Mouse (Mus musculus) forebrain, embryonic 14.5 days (tissue): ENCODE data around the gene Robo3. TPM values are rescaled to one million over a fixed set of nuclear protein-coding genes. Genes with fewer than 3 reads are reported as not detected.

Source experiments
- ATAC-seq: fragments of 200-750 bp; cut with Nextera tagmentation; 2 replicates; pipeline ENCODE4 v1.8.0; 2017; ENCODE audit warnings: mild to moderate bottlenecking, moderate library complexity
- DNase-seq: peaks from one replicate; pipeline ENCODE4 v3.0.0-alpha.2; 2015; ENCODE audit warnings: low spot score
- H3K27ac ChIP-seq: fragments of 300-500 bp; sonication (generic); 2 replicates; pipeline ENCODE4 v1.5.1; 2014; ENCODE audit warnings: low read depth, mild to moderate bottlenecking, control low read depth, low read length, moderate library complexity
- H3K27me3 ChIP-seq: fragments of 300-500 bp; sonication (generic); replicated peaks from 2 replicates; pipeline ENCODE4 v1.6.1; 2014; ENCODE audit warnings: low read length, control low read depth, mixed read lengths; ENCODE audit not compliant: control insufficient read depth, insufficient read depth
- H3K36me3 ChIP-seq: fragments of 300-500 bp; sonication (generic); 2 replicates; pipeline ENCODE4 v1.6.1; 2014; ENCODE audit warnings: low read length, control low read depth; ENCODE audit not compliant: control insufficient read depth, insufficient read depth
- H3K4me1 ChIP-seq: fragments of 300-500 bp; sonication (generic); 2 replicates; pipeline ENCODE4 v1.6.1; 2014; ENCODE audit warnings: antibody characterized with exemption, low read length, control low read depth; ENCODE audit not compliant: control insufficient read depth, insufficient read depth
- H3K4me2 ChIP-seq: fragments of 300-500 bp; sonication (generic); 2 replicates; pipeline ENCODE4 v1.6.1; 2014; ENCODE audit warnings: mild to moderate bottlenecking, control low read depth, low read length
- H3K4me3 ChIP-seq: fragments of 300-500 bp; sonication (generic); 2 replicates; pipeline ENCODE4 v1.5.1; 2014; ENCODE audit warnings: low read depth, low read length, control low read depth
- H3K9ac ChIP-seq: fragments of 300-500 bp; sonication (generic); 2 replicates; pipeline ENCODE4 v1.6.1; 2014; ENCODE audit warnings: mild to moderate bottlenecking, low read length, control low read depth, moderate library complexity
- H3K9me3 ChIP-seq: fragments of 300-500 bp; sonication (generic); replicated peaks from 2 replicates; pipeline ENCODE4 v1.6.1; 2016; ENCODE audit warnings: low read length, control low read depth, mixed read lengths; ENCODE audit not compliant: control insufficient read depth
- WGBS: fragments of 180-500 bp; shearing (Covaris S2); extraction: QIAGEN DNeasy Blood & Tissue Kit; methylation state at CpG from one replicate; pipeline ENCODE4 v1.1.7; 2014; 5-methylcytosine and 5-hydroxymethylcytosine counted together
- polyA plus RNA-seq: library from polyadenylated mRNA; unstranded; fragments of >200 nt; fragmentation: Nextera tagmentation; extraction: Ambion mirVana; gene quantifications from 2 replicates; pipeline ENCODE4 v1.2.1, GENCODE M21; 2014

Gene Robo3
- polyA plus RNA-seq, 1 experiment from 2014 or later: 2.5 TPM

GRCm38 (mm10) chr9:37393482-37394131 lies 39.4 kb downstream of the Robo3 start:
- H3K27me3 ChIP-seq: no peaks in the 10 kb centered on the region
- H3K36me3 ChIP-seq: no peaks in the 10 kb centered on the region
- no peak overlapping the region for H3K9ac ChIP-seq
- no peaks in the 10 kb centered on the region for H3K9me3 ChIP-seq
- H3K27ac ChIP-seq: no peak overlapping the region
- H3K4me3 ChIP-seq: no peak overlapping the region
- ATAC-seq (no peak), DNase-seq (no peak)
- H3K4me2 ChIP-seq: no peak overlapping the region
- no peaks in the 10 kb centered on the region for H3K4me1 ChIP-seq
- WGBS: 86% methylated on average over 8 of the region's 8 CpGs

- WGBS: 49% methylated on average over 2 of the region's 2 CpGs
- H3K27me3 ChIP-seq: no peaks in the 10 kb centered on the region
- no peaks in the 10 kb centered on the region for H3K36me3 ChIP-seq
- H3K9ac ChIP-seq: no peak overlapping the region
- DNase-seq (no peak), ATAC-seq (no peak)
- no peak overlapping the region for H3K27ac ChIP-seq
- no peaks in the 10 kb centered on the region for H3K4me1 ChIP-seq
- H3K9me3 ChIP-seq: no peaks in the 10 kb centered on the region
- H3K4me3 ChIP-seq: no peak overlapping the region
- no peak overlapping the region for H3K4me2 ChIP-seq
These were observed 41.0 kb downstream of the Robo3 start for GRCm38 (mm10) chr9:37392071-37392470.

- no peaks in the 10 kb centered on the region for H3K9me3 ChIP-seq
- no peak for DNase-seq
These were observed 42.2 kb downstream of the Robo3 start for GRCm38 (mm10) chr9:37390891-37391290.

GRCm38 (mm10) chr9:37384284-37385182 lies 48.5 kb downstream of the Robo3 start:
- Histone ChIP-seq H3K9me3 (no peaks in the 10 kb centered on the region), H3K4me1 (no peaks in the 10 kb centered on the region), H3K27ac (no peak overlapping the region), H3K4me2 (peak overlapping the region; percentile 84), H3K9ac (peak overlapping the region; percentile 82), H3K4me3 (peak overlapping the region; percentile 45), H3K36me3 (no peaks in the 10 kb centered on the region), H3K27me3 (no peaks in the 10 kb centered on the region)
- DNase-seq: peak; percentile 60
- ATAC-seq: peak; percentile 88
- WGBS: 10% methylated on average over 54 of the region's 54 CpGs

More at GRCm38 (mm10) chr9:37390891-37391290, 42.2 kb downstream of the Robo3 start:
- no peaks in the 10 kb centered on the region for H3K27me3 ChIP-seq
- ATAC-seq: no peak
- no peak overlapping the region for H3K27ac ChIP-seq
- H3K4me3 ChIP-seq: no peak overlapping the region
- no peaks in the 10 kb centered on the region for H3K4me1 ChIP-seq
- H3K9ac ChIP-seq: no peak overlapping the region
- 76% methylated on average over 2 of the region's 2 CpGs for WGBS
- H3K36me3 ChIP-seq: no peaks in the 10 kb centered on the region
- no peak overlapping the region for H3K4me2 ChIP-seq

- WGBS: 92% methylated on average over 6 of the region's 6 CpGs
- Histone ChIP-seq H3K9ac (no peak overlapping the region), H3K36me3 (no peaks in the 10 kb centered on the region), H3K9me3 (no peaks in the 10 kb centered on the region), H3K27me3 (no peaks in the 10 kb centered on the region), H3K4me2 (no peak overlapping the region), H3K4me1 (no peaks in the 10 kb centered on the region), H3K4me3 (no peak overlapping the region), H3K27ac (no peak overlapping the region)
- ATAC-seq: no peak
- no peak for DNase-seq
These were observed 49.9 kb downstream of the Robo3 start for GRCm38 (mm10) chr9:37383161-37383560.

GRCm38 (mm10) chr9:37375718-37376117 lies 57.3 kb downstream of the Robo3 start:
- no peak overlapping the region for H3K4me2 ChIP-seq
- no peak overlapping the region for H3K27ac ChIP-seq
- no peaks in the 10 kb centered on the region for H3K27me3 ChIP-seq
- 76% methylated on average over 5 of the region's 5 CpGs for WGBS
- DNase-seq (no peak), ATAC-seq (no peak)
- H3K4me1 ChIP-seq: no peaks in the 10 kb centered on the region
- H3K9ac ChIP-seq: no peak overlapping the region
- no peak overlapping the region for H3K4me3 ChIP-seq
- H3K9me3 ChIP-seq: no peaks in the 10 kb centered on the region
- no peaks in the 10 kb centered on the region for H3K36me3 ChIP-seq

- H3K9ac ChIP-seq: no peak overlapping the region
- no peaks in the 10 kb centered on the region for H3K9me3 ChIP-seq
- ATAC-seq: no peak
- H3K27me3 ChIP-seq: no peaks in the 10 kb centered on the region
- no peak overlapping the region for H3K27ac ChIP-seq
- no peak overlapping the region for H3K4me2 ChIP-seq
- H3K36me3 ChIP-seq: no peaks in the 10 kb centered on the region
- WGBS: 90% methylated on average over 7 of the region's 7 CpGs
- no peaks in the 10 kb centered on the region for H3K4me1 ChIP-seq
- DNase-seq: no peak
- H3K4me3 ChIP-seq: no peak overlapping the region
These were observed 61.7 kb downstream of the Robo3 start for GRCm38 (mm10) chr9:37371232-37371801.

- no peak for ATAC-seq
- no peak overlapping the region for H3K4me2 ChIP-seq
- H3K36me3 ChIP-seq: no peaks in the 10 kb centered on the region
- no peaks in the 10 kb centered on the region for H3K27me3 ChIP-seq
- H3K9ac ChIP-seq: no peak overlapping the region
- H3K4me1 ChIP-seq: no peaks in the 10 kb centered on the region
- no peak overlapping the region for H3K4me3 ChIP-seq
- H3K9me3 ChIP-seq: no peaks in the 10 kb centered on the region
- 83% methylated on average over 8 of the region's 8 CpGs for WGBS
- DNase-seq: no peak
- H3K27ac ChIP-seq: no peak overlapping the region
These were observed 64.2 kb downstream of the Robo3 start for GRCm38 (mm10) chr9:37368860-37369259.
